ENCODE assay signal across 9 mouse cellular contexts in the genomic region with DNA sequence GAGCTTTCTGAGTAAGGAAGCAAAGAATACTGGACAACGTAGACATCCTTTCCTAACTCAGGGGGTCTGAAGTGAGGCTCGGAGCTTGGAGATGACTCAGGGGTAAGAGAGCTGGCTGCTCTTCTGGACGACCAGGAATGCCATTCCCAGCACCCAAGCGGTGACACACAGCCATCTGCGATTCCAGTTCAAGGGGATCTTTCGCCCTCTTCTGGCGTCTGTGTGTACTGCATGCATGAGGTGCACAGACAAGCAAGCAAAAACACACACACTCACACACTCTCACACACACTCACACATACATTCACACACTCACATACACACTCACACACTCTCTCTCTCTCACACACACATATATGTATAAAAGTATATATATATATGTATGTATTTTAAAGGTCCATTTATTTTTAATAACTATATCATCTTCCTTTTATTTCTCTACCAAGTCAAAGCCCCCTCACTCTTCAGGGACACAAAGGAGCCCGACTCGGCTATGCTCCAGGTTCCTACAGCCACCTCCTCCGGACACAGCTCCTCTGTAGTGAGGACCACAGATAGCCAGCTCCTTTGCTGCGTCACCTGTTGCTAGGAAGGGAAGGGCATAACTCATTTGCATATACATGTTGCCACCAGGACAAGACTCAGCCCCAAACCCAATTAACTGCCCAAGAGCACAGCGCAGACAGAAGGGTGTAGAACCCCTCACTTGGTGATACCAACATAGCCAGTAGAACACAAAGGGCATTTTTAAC.
DNase-seq lines count a peak whose midpoint lies in the region.
"Had no signal": no experiment of that assay in that cellular context is flagged by ENCODE, and none has a peak within 500 bp of the region (broad histone marks: within the 10 kb centered on the region; RNA-seq: fewer than 3 reads in every experiment).

No protein-coding gene starts in this region.

- WGBS in limb, embryonic 10.5 days, result 79% methylated on average over 12 of the region's 12 CpGs

- no peak overlapping the region for H3K4me3 ChIP-seq in limb, embryonic 10.5 days

- H3K27ac ChIP-seq in limb, embryonic 10.5 days, result no peak overlapping the region

- H3K9me3 ChIP-seq in limb, embryonic 10.5 days (replicated peaks), result no peaks in the 10 kb centered on the region

- H3K36me3 ChIP-seq in limb, embryonic 10.5 days, result no peaks in the 10 kb centered on the region

- peaks cover 15% of the 10 kb centered on the region; the same call in 1 of the 2 replicates for H3K27me3 ChIP-seq in limb, embryonic 10.5 days (ENCODE audit: low read depth, poor library complexity, severe bottlenecking)

- DNase-seq in heart, postnatal 4 days, result peak; percentile 32
- DNase-seq in heart, adult 8-10 months (ENCODE audit: low spot score), result no peak
- DNase-seq in thymus, postnatal 14 days, result peak; percentile 28
- DNase-seq in thymus, postnatal 36 days, result no peak
- DNase-seq in limb, embryonic 10.5 days (ENCODE audit: low spot score), result peak; percentile 52
- no peak for DNase-seq in embryo, embryonic 11 days
- no peak for DNase-seq in gastrocnemius, adult 18-20 months (ENCODE audit: low spot score)
- DNase-seq in left cerebral cortex, adult 11 months (ENCODE audit: low spot score), result no peak
- DNase-seq: kidney, adult 18-20 months had no signal

- peaks cover 6% of the 10 kb centered on the region; the same call in 1 of the 2 replicates for H3K4me1 ChIP-seq in limb, embryonic 10.5 days

Comparison
In these comparisons a context has a peak if more than half of its experiments do, and no peak if none do; other contexts are left out.
1. DNase-seq: peak in heart, postnatal 4 days (single experiment), thymus, postnatal 14 days (single experiment) and limb, embryonic 10.5 days (single experiment); none in heart, adult 8-10 months (single experiment), thymus, postnatal 36 days (0 of 2), embryo, embryonic 11 days (single experiment), gastrocnemius, adult 18-20 months (single experiment) and left cerebral cortex, adult 11 months (single experiment).